Mouse (Mus musculus) hindbrain, embryonic 11.5 days (tissue): Measurements from ENCODE around the gene Hectd3. TPM values are rescaled to one million over a fixed set of nuclear protein-coding genes. Genes with fewer than 3 reads are reported as not detected.

Experiments used
- ATAC-seq: fragments of 200-750 bp; cut with Nextera tagmentation; 2 replicates; pipeline ENCODE4 v1.8.0; 2017; ENCODE audit warnings: mild to moderate bottlenecking, moderate TSS enrichment, moderate library complexity; ENCODE audit not compliant: low FRiP score
- DNase-seq: peaks from one replicate; pipeline ENCODE4 v3.0.0-alpha.2; 2015; ENCODE audit warnings: low spot score
- H3K27ac ChIP-seq: fragments of 300-500 bp; sonication (generic); 2 replicates; pipeline ENCODE4 v1.5.1; 2014; ENCODE audit warnings: mild to moderate bottlenecking, low read depth, low read length
- H3K27me3 ChIP-seq: fragments of 300-500 bp; sonication (generic); 2 replicates; pipeline ENCODE4 v1.6.1; 2014; ENCODE audit warnings: mild to moderate bottlenecking, low read length, moderate library complexity, mixed read lengths; ENCODE audit not compliant: control insufficient read depth, insufficient read depth
- H3K36me3 ChIP-seq: fragments of 300-500 bp; sonication (generic); 2 replicates; pipeline ENCODE4 v1.6.1; 2014; ENCODE audit warnings: mild to moderate bottlenecking, low read length, moderate library complexity, mixed read lengths; ENCODE audit not compliant: control insufficient read depth, insufficient read depth
- H3K4me1 ChIP-seq: fragments of 300-500 bp; sonication (generic); replicated peaks from 2 replicates; pipeline ENCODE4 v1.6.1; 2014; ENCODE audit warnings: low read length, mixed read lengths; ENCODE audit not compliant: control insufficient read depth, insufficient read depth
- H3K4me2 ChIP-seq: fragments of 300-500 bp; sonication (generic); replicated peaks from 2 replicates; pipeline ENCODE4 v1.6.1; 2014; ENCODE audit warnings: mild to moderate bottlenecking, low read depth, low read length
- H3K4me3 ChIP-seq: fragments of 300-500 bp; sonication (generic); 2 replicates; pipeline ENCODE4 v1.5.1; 2014; ENCODE audit warnings: low read depth, low read length
- H3K9ac ChIP-seq: fragments of 300-500 bp; sonication (generic); 2 replicates; pipeline ENCODE4 v1.6.1; 2014; ENCODE audit warnings: low read depth, low read length
- H3K9me3 ChIP-seq: fragments of 300-500 bp; sonication (generic); 2 replicates; pipeline ENCODE4 v1.6.1; 2016; ENCODE audit warnings: low read length; ENCODE audit not compliant: control insufficient read depth
- WGBS: fragments of 180-500 bp; shearing (Covaris S2); extraction: QIAGEN DNeasy Blood & Tissue Kit; methylation state at CpG from one replicate; pipeline ENCODE4 v1.1.7; 2014; 5-methylcytosine and 5-hydroxymethylcytosine counted together
- polyA plus RNA-seq: library from polyadenylated mRNA; unstranded; fragments of >200 nt; fragmentation: Nextera tagmentation; extraction: Ambion mirVana; gene quantifications from 2 replicates; pipeline ENCODE4 v1.2.1, GENCODE M21; 2014

Hectd3 gene
- 7.8 and 12.6 TPM in 2 replicates for polyA plus RNA-seq

- H3K27ac ChIP-seq: peak within 1 kb of the TSS; percentile 83
- peak within 1 kb of the TSS; percentile 97 for H3K4me2 ChIP-seq
- H3K9me3 ChIP-seq: no peaks in the 10 kb centered on the region
- peak within 1 kb of the TSS; percentile 94 for H3K4me3 ChIP-seq
- no peaks in the 10 kb centered on the region for H3K36me3 ChIP-seq
- ATAC-seq (peak; percentile 70), DNase-seq (peak; percentile 77)
- H3K4me1 ChIP-seq: 0 out of 2 replicates have a peak, but pooled peaks cover 2% of the 10 kb centered on the region
- no peaks in the 10 kb centered on the region for H3K27me3 ChIP-seq
- WGBS: under 1% methylated on average over 57 of the region's 58 CpGs
- peak within 1 kb of the TSS; percentile 79 for H3K9ac ChIP-seq
Observed at GRCm38 (mm10) chr4:116995131-116995797, at the start of gene Hectd3. Gene Hectd3, plus strand, starts transcription at chr4:116995317.

GRCm38 (mm10) chr4:116951642-116952041, 43.5 kb upstream of the Hectd3 start:
- Histone ChIP-seq H3K27me3 (no peaks in the 10 kb centered on the region), H3K36me3 (no peaks in the 10 kb centered on the region), H3K9me3 (no peaks in the 10 kb centered on the region), H3K4me1 (no peaks in the 10 kb centered on the region), H3K4me3 (no peak overlapping the region), H3K9ac (no peak overlapping the region), H3K4me2 (no peak overlapping the region), H3K27ac (no peak overlapping the region)
- DNase-seq (peak; percentile 40), ATAC-seq (no peak)
- WGBS: 38% methylated on average over 1 of the region's 1 CpGs

- Histone ChIP-seq H3K4me2 (no peak overlapping the region), H3K27ac (no peak overlapping the region), H3K4me3 (no peak overlapping the region), H3K9me3 (no peaks in the 10 kb centered on the region), H3K27me3 (no peaks in the 10 kb centered on the region), H3K9ac (no peak overlapping the region), H3K36me3 (no peaks in the 10 kb centered on the region), H3K4me1 (no peaks in the 10 kb centered on the region)
- DNase-seq: no peak
- ATAC-seq: no peak
- WGBS: 90% methylated on average over 7 of the region's 7 CpGs
Observed at GRCm38 (mm10) chr4:116954951-116955350, 40.2 kb upstream of the Hectd3 start.

GRCm38 (mm10) chr4:116976503-116976902, 18.6 kb upstream of the Hectd3 start:
- no peak overlapping the region for H3K27ac ChIP-seq
- ATAC-seq: no peak
- H3K27me3 ChIP-seq: no peaks in the 10 kb centered on the region
- no peak overlapping the region for H3K4me2 ChIP-seq
- H3K9ac ChIP-seq: no peak overlapping the region
- H3K36me3 ChIP-seq: peaks cover 5% of the 10 kb centered on the region; the same call in 1 of the 2 replicates
- H3K4me3 ChIP-seq: no peak overlapping the region
- no peaks in the 10 kb centered on the region for H3K9me3 ChIP-seq
- WGBS: 77% methylated on average over 2 of the region's 2 CpGs
- no peaks in the 10 kb centered on the region for H3K4me1 ChIP-seq
- no peak for DNase-seq

GRCm38 (mm10) chr4:116985681-116986080, 9.4 kb upstream of the Hectd3 start:
- Histone ChIP-seq H3K36me3 (0 out of 2 replicates have a peak, but pooled peaks cover 1% of the 10 kb centered on the region), H3K27me3 (no peaks in the 10 kb centered on the region), H3K4me1 (no peaks in the 10 kb centered on the region), H3K9me3 (no peaks in the 10 kb centered on the region), H3K27ac (no peak overlapping the region), H3K4me3 (no peak overlapping the region), H3K9ac (no peak overlapping the region), H3K4me2 (no peak overlapping the region)
- 95% methylated on average over 7 of the region's 7 CpGs for WGBS
- ATAC-seq (no peak), DNase-seq (no peak)

- Histone ChIP-seq H3K27ac (no peak overlapping the region), H3K9ac (no peak overlapping the region), H3K4me2 (no peak overlapping the region), H3K4me3 (no peak overlapping the region), H3K27me3 (no peaks in the 10 kb centered on the region), H3K9me3 (no peaks in the 10 kb centered on the region), H3K36me3 (no peaks in the 10 kb centered on the region), H3K4me1 (no peaks in the 10 kb centered on the region)
- 67% methylated on average over 17 of the region's 17 CpGs for WGBS
- DNase-seq: peak; percentile 72
- peak; percentile 77 for ATAC-seq
Observed at GRCm38 (mm10) chr4:116986400-116987121, 8.6 kb upstream of the Hectd3 start.

- Histone ChIP-seq H3K4me2 (no peak overlapping the region), H3K27me3 (no peaks in the 10 kb centered on the region), H3K9ac (no peak overlapping the region), H3K27ac (no peak overlapping the region), H3K4me1 (no peaks in the 10 kb centered on the region), H3K4me3 (no peak overlapping the region), H3K36me3 (no peaks in the 10 kb centered on the region), H3K9me3 (no peaks in the 10 kb centered on the region)
- 73% methylated on average over 5 of the region's 5 CpGs for WGBS
- ATAC-seq (no peak), DNase-seq (no peak)
Observed at GRCm38 (mm10) chr4:116987122-116987456, 8.0 kb upstream of the Hectd3 start.

GRCm38 (mm10) chr4:116989731-116990130, 5.4 kb upstream of the Hectd3 start:
- H3K4me2 ChIP-seq: no peak overlapping the region
- no peaks in the 10 kb centered on the region for H3K36me3 ChIP-seq
- H3K27ac ChIP-seq: no peak overlapping the region
- no peaks in the 10 kb centered on the region for H3K4me1 ChIP-seq
- no peak overlapping the region for H3K4me3 ChIP-seq
- no peaks in the 10 kb centered on the region for H3K27me3 ChIP-seq
- no peaks in the 10 kb centered on the region for H3K9me3 ChIP-seq
- WGBS: 69% methylated on average over 6 of the region's 6 CpGs
- H3K9ac ChIP-seq: no peak overlapping the region
- ATAC-seq (no peak), DNase-seq (no peak)

GRCm38 (mm10) chr4:116991366-116991765, 3.8 kb upstream of the Hectd3 start:
- DNase-seq (peak; percentile 92), ATAC-seq (no peak)
- 0 out of 2 replicates have a peak, but pooled peaks cover 2% of the 10 kb centered on the region for H3K4me1 ChIP-seq
- no peak overlapping the region for H3K4me2 ChIP-seq
- H3K9me3 ChIP-seq: no peaks in the 10 kb centered on the region
- no peaks in the 10 kb centered on the region for H3K27me3 ChIP-seq
- H3K9ac ChIP-seq: no peak overlapping the region
- no peaks in the 10 kb centered on the region for H3K36me3 ChIP-seq
- no peak overlapping the region for H3K4me3 ChIP-seq
- H3K27ac ChIP-seq: no peak overlapping the region
- WGBS: 16% methylated on average over 7 of the region's 7 CpGs
